Mouse (Mus musculus): ENCODE measurements around the gene Itgb5.

Gene Itgb5

GRCm38 (mm10) chr16:33830512-33831105 lies 1.1 kb downstream of the Itgb5 start:
- in situ Hi-C loops (cut with MboI; ENCODE audit: low sequenced_read_pairs): no loop called here

GRCm38 (mm10) chr16:33832057-33832456 lies 2.6 kb downstream of the Itgb5 start:
- in situ Hi-C loops (cut with MboI; ENCODE audit: low sequenced_read_pairs): no loop called here

- in situ Hi-C loops (cut with MboI; ENCODE audit: low sequenced_read_pairs): no loop called here
Observed at GRCm38 (mm10) chr16:33832728-33833428, 3.4 kb downstream of the Itgb5 start.

GRCm38 (mm10) chr16:33833429-33833753 lies 3.9 kb downstream of the Itgb5 start:
- in situ Hi-C loops (cut with MboI; ENCODE audit: low sequenced_read_pairs): no loop called here

GRCm38 (mm10) chr16:33833781-33834482 lies 4.5 kb downstream of the Itgb5 start:
- in situ Hi-C loops (cut with MboI; ENCODE audit: low sequenced_read_pairs): no loop called here

- in situ Hi-C loops (cut with MboI; ENCODE audit: low sequenced_read_pairs): no loop called here
Observed at GRCm38 (mm10) chr16:33836676-33837075, 7.2 kb downstream of the Itgb5 start.

GRCm38 (mm10) chr16:33837191-33837590 lies 7.7 kb downstream of the Itgb5 start:
- in situ Hi-C loops (cut with MboI; ENCODE audit: low sequenced_read_pairs): no loop called here

GRCm38 (mm10) chr16:33840616-33841015 lies 11.2 kb downstream of the Itgb5 start:
- in situ Hi-C loops (cut with MboI; ENCODE audit: low sequenced_read_pairs): no loop called here

- in situ Hi-C loops (cut with MboI; ENCODE audit: low sequenced_read_pairs): no loop called here
Observed at GRCm38 (mm10) chr16:33842081-33842880, 12.8 kb downstream of the Itgb5 start.

- in situ Hi-C loops (cut with MboI; ENCODE audit: low sequenced_read_pairs): no loop called here
Observed at GRCm38 (mm10) chr16:33844150-33844611, 14.7 kb downstream of the Itgb5 start.

- in situ Hi-C loops (cut with MboI; ENCODE audit: low sequenced_read_pairs): no loop called here
Observed at GRCm38 (mm10) chr16:33844866-33845265, 15.4 kb downstream of the Itgb5 start.

GRCm38 (mm10) chr16:33853271-33853670 lies 23.8 kb downstream of the Itgb5 start:
- in situ Hi-C loops (cut with MboI; ENCODE audit: low sequenced_read_pairs): no loop called here

GRCm38 (mm10) chr16:33858766-33859165 lies 29.3 kb downstream of the Itgb5 start:
- in situ Hi-C loops (cut with MboI; ENCODE audit: low sequenced_read_pairs): no loop called here

- in situ Hi-C loops (cut with MboI; ENCODE audit: low sequenced_read_pairs): no loop called here
Observed at GRCm38 (mm10) chr16:33859380-33859779, 29.9 kb downstream of the Itgb5 start.

GRCm38 (mm10) chr16:33859988-33860700 lies 30.7 kb downstream of the Itgb5 start:
- in situ Hi-C loops (cut with MboI; ENCODE audit: low sequenced_read_pairs): no loop called here

GRCm38 (mm10) chr16:33862406-33862805 lies 32.9 kb downstream of the Itgb5 start:
- in situ Hi-C loops (cut with MboI; ENCODE audit: low sequenced_read_pairs): no loop called here

GRCm38 (mm10) chr16:33863208-33863751 lies 33.8 kb downstream of the Itgb5 start:
- in situ Hi-C loops (cut with MboI; ENCODE audit: low sequenced_read_pairs): no loop called here

- in situ Hi-C loops (cut with MboI; ENCODE audit: low sequenced_read_pairs): no loop called here
Observed at GRCm38 (mm10) chr16:33870224-33870785, 40.8 kb downstream of the Itgb5 start.

GRCm38 (mm10) chr16:33870988-33871758 lies 41.7 kb downstream of the Itgb5 start:
- in situ Hi-C loops (cut with MboI; ENCODE audit: low sequenced_read_pairs): no loop called here

Measured in CH12F3 (cell line).